Mouse (Mus musculus): ENCODE data around the gene Naa16.

Naa16 gene

DNA sequence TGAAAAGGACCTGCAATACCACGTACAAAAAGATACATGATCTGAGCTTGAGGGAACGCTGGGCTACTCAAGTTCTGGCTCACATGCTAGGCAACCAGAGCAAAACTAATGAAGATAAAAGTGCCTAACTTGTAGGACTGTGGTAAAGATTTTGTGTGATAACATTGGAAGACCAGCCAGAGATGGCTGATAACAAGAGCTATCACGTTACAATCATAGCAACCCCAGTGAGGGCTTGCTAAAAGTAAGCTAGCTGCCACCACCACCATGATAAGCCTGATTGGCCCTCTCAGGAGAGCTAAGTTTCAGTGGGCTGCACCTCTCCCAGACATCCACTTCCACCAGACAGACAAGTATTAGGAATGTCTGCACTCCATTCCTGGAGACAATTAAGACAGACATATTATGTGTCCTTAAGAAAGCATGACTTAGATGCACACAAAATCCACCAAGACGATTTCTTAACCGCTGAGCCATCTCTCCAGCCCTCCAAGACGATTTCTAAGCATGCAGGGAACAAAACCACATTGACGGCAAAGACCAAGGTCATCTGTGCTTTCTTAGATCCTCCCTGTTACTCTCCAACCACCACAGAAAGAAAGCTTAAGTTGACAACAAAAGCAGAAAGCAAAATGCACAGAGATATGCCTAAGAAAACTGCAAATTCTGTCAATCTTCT lies 92.1 kb downstream of the Naa16 start:
- no peak for DNase-seq

DNA sequence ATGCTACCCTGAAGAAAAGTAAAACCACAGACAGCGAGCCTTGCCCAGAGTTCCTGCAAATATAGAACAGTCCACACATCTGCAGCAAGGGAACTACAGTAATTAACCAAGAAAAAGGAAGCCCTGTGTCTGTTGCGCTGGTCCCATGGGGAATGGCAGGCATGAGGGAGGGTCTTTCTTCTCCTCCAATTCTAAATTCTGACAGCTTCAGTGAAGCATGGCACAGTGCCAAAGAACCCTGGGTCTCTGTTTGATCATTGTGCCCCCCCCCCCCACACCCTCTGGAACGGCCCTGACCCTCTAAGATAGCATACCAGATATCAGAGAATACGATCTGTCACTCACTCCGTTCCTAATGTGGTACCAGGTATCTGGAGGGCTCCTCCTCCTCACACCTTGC lies 93.7 kb downstream of the Naa16 start:
- no peak for DNase-seq

- DNase-seq: no peak
Observed at GRCm38 (mm10) chr14:79296201-79296600, 94.4 kb downstream of the Naa16 start.

DNA sequence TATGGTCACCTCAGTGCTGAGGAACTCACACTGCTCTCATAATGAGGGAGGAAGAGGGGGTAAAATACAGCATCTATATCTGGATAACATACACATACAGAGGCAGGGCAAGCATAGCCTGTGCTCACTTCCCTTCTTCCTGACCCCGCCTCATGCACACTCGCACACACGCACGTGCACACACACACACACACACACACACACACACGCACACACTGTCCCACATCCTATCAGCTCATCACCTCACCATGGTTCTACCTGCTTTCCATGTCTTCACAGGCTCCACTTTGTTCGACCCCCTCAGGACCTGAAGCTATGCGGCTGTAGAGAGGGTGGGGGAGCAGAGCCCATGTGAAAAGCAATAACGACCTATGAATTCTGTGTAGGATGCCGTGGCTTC lies 95.0 kb downstream of the Naa16 start:
- DNase-seq: no peak

GRCm38 (mm10) chr14:79294950-79295349 lies 95.6 kb downstream of the Naa16 start:
- DNase-seq: no peak

GRCm38 (mm10) chr14:79294051-79294814 lies 96.3 kb downstream of the Naa16 start:
- DNase-seq: no peak

DNA sequence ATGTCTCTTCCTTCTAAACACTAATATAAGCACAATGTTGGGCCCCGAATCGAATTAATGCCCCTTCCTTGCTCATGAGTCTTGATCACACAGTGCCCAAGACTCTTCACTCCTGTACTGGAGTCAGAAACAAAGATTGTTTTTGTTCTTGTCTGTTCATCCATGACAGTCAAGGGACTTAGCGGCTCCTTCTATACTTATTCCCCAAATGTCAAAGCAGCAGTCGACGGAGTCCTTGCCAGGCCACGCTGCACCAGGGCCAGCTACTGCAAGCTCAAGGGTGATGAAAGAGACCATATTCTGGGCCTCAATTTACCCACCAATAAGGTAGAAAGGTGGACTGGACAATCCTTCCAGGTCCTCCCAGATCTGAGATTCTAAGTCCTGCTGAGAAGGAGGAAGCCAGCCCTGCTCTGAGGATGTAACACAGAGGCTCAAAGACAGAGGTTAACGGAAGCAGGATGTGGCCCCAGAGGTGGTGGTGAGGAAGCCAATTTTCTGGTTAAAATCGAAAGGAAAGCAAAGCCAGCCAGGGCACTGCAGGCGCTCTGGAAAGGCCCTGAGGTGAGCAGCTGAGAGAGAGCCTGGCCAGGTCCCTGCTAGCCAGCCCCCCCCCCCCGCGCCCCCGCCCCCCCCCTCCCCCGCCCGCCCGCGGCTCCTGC lies 97.3 kb downstream of the Naa16 start:
- peak; percentile 55 to 63 for DNase-seq

GRCm38 (mm10) chr14:79291629-79292028 lies 98.9 kb downstream of the Naa16 start:
- DNase-seq: no peak

- no peak for DNase-seq
Observed at GRCm38 (mm10) chr14:79290683-79291425, 99.7 kb downstream of the Naa16 start.

GRCm38 (mm10) chr14:79289909-79290308 lies 100.7 kb downstream of the Naa16 start:
- no peak for DNase-seq

GRCm38 (mm10) chr14:79288280-79288679 lies 102.3 kb downstream of the Naa16 start:
- peak in 1 of 2 experiments; percentile 43 for DNase-seq

DNA sequence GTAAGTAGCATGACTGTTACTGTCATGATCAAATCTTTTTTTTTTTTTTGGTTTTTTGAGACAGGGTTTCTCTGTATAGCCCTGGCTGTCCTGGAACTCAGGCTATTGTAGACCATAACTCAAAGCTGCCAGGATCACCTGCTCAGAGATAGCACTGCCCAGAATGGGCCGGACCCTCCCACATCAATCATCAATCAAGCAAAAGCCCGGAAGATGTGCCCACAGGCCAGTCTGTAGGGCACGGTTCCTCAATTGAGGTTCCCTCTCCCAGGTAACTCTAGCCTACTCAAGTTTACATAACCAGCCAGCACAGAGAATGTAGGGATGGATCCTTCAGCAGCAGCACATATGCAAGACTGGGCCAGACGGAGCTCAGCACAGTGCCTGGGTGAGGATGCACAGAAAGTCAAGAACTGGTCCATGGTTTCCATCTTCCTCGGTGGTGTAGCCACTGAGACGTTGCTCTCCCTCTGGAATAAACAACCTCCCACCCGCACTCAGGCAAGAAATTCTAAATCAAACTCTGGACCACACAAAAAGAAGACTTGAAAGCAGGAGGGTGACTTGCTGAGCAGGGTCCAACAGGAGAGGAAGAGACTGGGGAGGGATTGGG lies 103.2 kb downstream of the Naa16 start:
- DNase-seq: no peak

DNA sequence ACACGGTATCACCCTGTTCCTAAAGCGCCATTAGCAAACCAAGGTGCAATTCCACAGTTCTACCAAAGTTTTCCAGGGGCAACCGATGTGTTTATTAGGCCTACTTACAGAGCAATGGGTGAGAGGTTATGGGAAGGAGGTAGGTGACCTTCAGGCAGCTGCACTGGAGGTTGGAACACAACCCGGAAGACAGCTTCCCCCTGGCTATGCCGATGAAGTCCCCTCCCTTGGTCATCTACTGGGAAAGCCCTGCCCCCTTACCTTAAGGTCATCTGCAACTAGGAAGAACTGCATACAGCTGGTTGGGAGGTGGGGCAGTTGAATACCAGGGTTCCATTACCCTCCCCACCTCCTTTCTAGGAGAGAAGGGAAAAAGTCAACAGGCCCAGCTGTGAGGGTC lies 105.0 kb downstream of the Naa16 start:
- no peak for DNase-seq

DNA sequence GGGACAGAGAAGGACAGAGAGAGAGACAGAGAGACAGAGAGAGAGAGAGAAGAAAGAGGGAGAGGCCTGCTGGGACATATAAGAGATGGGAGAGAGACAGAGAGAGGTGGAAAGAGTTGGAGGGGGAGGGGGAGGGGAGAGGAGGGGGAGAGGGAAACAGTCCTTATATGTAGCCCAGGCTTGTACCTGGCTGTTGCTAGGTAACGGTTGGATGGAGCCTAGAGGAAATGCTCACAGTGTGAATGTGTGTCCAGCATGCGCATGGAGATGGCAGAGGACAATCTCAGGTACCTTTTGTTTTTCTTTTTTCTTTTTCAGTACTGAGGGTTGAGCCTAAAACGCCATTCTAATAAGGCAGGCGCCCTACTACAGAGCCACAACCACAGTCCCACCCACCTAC lies 106.0 kb downstream of the Naa16 start:
- no peak for DNase-seq

- no peak for DNase-seq
Observed at GRCm38 (mm10) chr14:79283952-79284351, 106.6 kb downstream of the Naa16 start.

DNA sequence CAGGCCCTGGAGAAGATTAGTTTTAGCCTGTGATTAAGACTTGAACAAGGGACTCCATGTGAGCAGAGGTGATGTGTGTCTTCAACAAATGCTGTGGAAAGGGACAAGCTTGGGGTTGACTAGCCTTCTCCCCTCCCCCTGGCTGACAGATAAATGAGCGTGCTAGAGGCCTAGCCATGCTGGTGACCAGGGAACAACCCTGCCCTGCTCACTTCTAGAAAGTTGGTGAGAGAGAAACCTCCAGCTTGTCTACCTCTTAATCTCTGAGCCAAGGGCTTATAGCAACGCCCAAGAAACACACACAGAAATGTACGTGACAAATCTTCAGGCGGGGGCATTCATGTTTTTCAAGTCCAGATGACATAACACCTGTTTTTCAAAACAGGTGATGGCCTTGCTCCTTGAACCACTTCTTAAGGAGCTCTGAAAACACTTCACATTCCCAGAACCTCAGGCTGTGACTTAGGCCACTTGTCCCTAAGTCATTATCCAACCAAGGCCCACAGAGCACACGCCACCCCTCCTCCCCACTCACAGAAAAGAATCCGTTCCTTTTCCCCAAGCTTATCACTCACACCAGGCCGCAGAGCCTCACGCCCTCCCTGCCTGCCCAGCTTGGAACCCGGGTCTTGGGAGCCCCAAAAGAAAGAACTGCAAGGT lies 108.6 kb downstream of the Naa16 start:
- DNase-seq: no peak

GRCm38 (mm10) chr14:79280456-79280855 lies 110.1 kb downstream of the Naa16 start:
- DNase-seq: no peak

DNA sequence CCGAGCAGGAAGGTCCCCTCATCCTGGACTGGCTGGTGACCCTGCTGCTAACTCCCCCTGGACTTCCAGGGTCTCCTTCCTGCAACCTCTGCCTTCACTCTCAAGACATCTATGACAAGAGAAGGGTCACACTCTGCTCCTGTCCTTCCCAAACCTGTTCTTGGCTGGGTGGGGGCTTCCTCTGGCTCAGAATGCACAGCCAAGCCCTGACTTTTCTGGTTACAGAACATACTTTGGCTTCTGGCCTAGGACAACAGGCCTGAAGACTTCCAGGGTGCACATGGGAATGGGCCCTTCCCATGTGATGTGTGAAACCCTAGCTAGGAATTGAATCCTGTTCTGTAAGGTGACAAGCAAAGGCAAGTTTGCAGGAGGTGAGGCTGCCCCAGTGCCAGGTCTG lies 111.1 kb downstream of the Naa16 start:
- DNase-seq: peak; percentile 49 to 86

- DNase-seq: no peak
Observed at GRCm38 (mm10) chr14:79278927-79279326, 111.7 kb downstream of the Naa16 start.

DNA sequence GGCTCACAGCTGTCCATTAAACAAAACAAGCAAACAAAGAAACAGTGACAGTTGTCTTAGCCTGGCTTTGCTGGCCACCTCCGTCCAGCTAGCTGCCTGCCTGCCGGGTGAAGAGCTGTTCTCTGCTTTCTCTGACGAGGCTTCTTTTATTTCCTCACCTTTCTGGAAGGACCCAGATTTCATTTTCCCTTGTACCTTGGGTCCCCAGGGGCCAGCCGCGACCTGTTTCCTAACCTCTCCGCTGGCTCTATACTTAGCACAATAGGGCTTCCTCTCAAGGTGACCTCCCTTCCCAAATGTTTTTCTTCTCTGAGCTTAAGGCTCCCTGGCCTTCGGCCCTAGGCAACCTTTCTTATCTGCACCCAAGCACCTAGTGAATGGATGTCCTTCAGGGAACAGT lies 112.7 kb downstream of the Naa16 start:
- DNase-seq: peak; percentile 74 to 76

- DNase-seq: no peak
Observed at GRCm38 (mm10) chr14:79275870-79276395, 114.6 kb downstream of the Naa16 start.

GRCm38 (mm10) chr14:79275441-79275840 lies 115.1 kb downstream of the Naa16 start:
- DNase-seq: no peak
